Mouse (Mus musculus) spleen, embryonic (tissue): ENCODE measurements around the gene Nab2.

Experiments
- CTCF ChIA-PET: fragments of 350-600 bp; sonication (Branson Sonifier 250); formaldehyde crosslinking; loops from one replicate; lab custom pipeline; 2022; lab: Charles Lee

Gene Nab2

DNA sequence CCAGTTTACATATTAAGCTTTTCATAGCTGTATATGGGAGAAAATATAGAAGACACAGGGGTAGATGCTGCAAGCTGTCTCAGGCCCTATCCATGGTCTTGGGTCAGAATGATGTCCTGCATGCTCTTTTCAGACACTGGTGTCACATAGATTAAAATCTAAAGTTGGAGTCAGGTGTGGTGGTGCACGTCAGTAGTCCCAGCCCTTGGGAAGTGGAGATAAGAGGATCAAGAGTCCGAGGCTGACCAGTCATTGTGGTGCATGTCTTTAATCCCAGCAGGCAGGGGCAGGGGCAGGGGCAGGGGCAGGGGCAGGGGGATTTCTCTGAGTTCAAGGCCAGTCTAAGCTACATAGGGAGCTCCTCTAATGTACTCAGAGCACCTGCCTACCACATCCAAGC is 22.6 kb downstream of the Nab2 start:
- CTCF ChIA-PET, result no interaction called here

DNA sequence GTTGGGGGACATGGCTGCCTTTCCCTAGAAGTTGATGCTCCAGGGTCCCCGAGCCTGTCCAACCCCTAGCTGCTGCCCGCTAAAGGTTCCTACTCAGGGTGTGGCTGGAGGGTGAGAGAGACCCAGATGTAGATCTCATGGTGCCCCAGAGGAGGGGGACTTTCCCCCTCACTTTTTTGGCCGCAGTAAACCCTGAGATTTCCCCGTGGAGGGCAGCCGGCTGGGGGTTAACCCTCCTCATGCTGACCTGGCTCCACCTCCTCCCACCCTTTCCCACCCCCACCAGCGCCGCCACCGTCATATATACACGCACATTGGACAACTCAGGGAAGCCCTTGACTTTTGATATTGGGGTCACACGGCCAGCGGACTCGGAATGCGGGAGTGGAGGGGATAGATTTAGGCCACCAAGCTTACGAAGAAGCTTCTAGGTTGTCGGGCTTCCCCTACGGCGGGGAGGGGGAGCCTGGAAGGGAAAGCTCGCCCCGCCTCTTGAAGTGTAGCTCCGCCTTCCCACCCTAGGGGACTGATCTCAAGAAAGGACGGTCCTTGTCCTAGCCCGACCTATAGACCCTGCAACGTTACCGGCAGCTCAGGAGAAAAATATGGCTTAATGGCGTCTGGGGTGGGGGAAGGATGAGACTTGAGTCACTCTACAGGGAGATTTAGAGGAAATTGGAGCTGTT is 24.7 kb downstream of the Nab2 start:
- CTCF ChIA-PET, result interaction anchor here (2.4 kb wide), 1 partner anchor 19 kb away, joined by 7 read pairs; no protein-coding TSS in a partner anchor

GRCm38 (mm10) chr10:127642772-127643552 is 25.4 kb downstream of the Nab2 start, which contains the start of gene Stat6:
Gene Stat6, plus strand, starts transcription at chr10:127642986.
- CTCF ChIA-PET, result interaction anchor here (0.7 to 2.4 kb wide), 4 partner anchors 19 to 434 kb away, joined by 3 to 7 read pairs (median 4); no protein-coding TSS in a partner anchor

DNA sequence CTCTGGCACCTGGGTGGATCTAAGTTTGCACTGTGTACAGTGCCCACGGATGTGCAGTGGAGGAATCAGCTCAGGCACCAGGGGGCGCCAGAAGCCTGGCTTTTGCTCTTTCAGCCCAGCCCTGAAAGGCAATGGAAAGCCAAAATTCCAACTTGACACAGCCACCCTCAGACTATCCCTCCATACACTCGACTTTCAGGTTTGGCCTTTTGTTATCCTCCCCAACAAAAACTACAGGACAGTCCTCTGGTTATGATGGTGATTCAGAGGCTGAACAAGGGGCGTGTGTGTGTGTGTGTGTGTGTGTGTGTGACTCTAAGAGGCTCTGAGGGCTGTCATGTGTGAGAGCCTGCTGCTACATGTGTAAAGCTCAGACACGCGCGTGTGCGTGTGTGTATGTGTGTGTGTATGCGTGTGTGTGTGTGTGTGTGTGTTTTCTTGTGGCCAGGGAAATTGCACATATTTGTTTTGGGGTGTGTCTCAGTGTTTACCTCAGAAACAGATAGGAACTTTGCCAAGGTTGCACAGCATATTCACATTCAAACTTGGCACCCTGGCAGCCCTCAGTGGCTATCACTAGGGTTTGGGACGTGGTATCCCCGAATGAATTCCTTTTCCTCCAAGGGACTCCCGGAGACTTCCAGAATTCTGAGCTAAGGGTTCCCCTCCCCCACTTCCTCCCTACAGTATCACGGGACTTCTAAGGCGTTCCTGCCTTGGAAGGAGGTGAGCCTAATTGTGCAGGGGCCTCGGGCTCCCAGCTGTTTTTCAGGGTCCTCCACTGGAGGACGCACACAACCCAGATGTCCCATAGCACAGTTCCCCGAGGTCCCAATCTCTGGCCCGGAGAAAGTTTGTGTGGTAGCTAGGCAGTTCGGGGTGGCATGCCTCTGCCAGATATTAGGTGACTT is 26.3 kb downstream of the Nab2 start:
- CTCF ChIA-PET, result interaction anchor here (0.5 to 2.4 kb wide), 6 partner anchors 20 to 435 kb away, joined by 3 to 7 read pairs (median 3); no protein-coding TSS in a partner anchor

- CTCF ChIA-PET, result no interaction called here
These were observed 27.9 kb downstream of the Nab2 start for GRCm38 (mm10) chr10:127640421-127640820.

DNA sequence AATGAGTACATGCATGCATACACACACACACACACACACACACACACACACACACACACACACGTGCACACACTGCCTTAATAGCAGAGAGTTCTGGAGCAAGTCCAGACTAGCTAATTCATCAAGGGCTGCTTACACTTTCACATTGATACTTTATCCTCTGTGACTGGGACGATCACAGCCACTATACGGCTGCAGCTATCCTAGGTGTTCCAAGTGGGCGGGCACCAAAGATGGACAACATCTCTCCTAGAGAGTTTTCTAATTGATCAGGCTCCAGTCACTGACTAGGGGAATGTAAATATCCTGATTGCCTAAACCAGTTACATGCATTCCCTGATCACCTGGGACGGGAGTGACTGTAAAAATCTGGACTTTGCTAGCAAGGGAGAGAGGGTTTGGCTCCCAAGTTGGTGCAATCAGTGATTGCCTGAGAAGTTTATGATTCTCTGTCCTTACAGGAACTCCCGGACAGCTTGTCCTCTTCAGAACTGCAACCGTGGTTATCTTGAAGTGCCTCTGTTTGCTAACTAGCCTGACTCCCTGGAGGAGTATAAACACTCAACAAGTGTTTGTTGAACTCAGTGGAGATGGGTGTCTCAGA is 35.6 kb downstream of the Nab2 start:
- CTCF ChIA-PET, result interaction anchor here (0.5 to 0.6 kb wide), 2 partner anchors 422 to 508 kb away, joined by 3 read pairs; no protein-coding TSS in a partner anchor

GRCm38 (mm10) chr10:127631261-127632214 is 36.8 kb downstream of the Nab2 start:
- CTCF ChIA-PET, result no interaction called here

DNA sequence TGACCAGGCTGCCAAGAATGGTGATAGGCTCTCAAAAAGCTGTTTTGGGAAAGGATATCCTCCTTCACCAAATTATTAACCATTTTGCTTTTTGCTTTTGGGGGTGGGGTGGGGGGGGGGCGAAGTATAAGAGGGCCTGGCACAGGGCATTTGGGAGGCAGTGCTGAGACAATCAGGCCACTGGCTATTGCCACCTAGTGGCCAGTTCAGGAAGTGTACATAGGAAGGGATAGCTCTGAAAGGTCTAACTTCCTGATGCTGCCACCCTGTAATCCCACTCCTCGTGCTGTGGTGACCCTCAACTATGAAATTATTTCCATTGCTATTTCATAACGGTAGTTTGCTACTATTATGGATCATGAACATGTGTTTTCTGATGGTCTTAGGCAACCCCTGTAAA is 41.9 kb downstream of the Nab2 start:
- CTCF ChIA-PET, result interaction anchor here (0.7 kb wide), 1 partner anchor 363 kb away, joined by 4 read pairs; no protein-coding TSS in a partner anchor

- CTCF ChIA-PET, result no interaction called here
These were observed 44.7 kb downstream of the Nab2 start for GRCm38 (mm10) chr10:127623439-127624216.

DNA sequence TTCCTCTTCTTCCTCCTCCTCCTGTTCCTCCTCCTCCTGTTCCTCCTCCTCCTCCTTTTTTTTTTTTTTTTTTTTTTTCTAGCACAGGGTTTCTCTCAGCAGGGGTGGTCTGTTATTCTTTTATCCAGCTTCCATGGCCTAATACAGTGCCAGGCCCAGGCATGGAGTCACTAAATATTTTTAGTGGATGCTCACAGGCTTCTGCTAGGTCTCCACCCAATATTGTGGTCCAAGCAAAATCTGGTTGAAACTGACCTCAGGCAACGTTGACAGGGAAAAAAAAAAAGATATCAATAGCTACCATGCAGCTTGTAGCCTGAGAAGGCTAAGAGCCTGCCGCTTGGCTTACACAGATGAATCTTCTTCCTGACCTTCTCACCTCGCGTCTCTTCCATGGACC is 45.7 kb downstream of the Nab2 start:
- CTCF ChIA-PET, result no interaction called here

- CTCF ChIA-PET, result interaction anchor here (0.5 kb wide), 1 partner anchor 117 kb away, joined by 3 read pairs; the partner anchor contains the start of gene Zbtb39
These were observed 46.3 kb downstream of the Nab2 start for GRCm38 (mm10) chr10:127622057-127622392.

- CTCF ChIA-PET, result interaction anchor here (0.5 to 0.6 kb wide), 2 partner anchors 118 to 214 kb away, joined by 3 read pairs; partner anchors contain the start of gene Zbtb39
These were observed 46.9 kb downstream of the Nab2 start for GRCm38 (mm10) chr10:127621191-127622056.

DNA sequence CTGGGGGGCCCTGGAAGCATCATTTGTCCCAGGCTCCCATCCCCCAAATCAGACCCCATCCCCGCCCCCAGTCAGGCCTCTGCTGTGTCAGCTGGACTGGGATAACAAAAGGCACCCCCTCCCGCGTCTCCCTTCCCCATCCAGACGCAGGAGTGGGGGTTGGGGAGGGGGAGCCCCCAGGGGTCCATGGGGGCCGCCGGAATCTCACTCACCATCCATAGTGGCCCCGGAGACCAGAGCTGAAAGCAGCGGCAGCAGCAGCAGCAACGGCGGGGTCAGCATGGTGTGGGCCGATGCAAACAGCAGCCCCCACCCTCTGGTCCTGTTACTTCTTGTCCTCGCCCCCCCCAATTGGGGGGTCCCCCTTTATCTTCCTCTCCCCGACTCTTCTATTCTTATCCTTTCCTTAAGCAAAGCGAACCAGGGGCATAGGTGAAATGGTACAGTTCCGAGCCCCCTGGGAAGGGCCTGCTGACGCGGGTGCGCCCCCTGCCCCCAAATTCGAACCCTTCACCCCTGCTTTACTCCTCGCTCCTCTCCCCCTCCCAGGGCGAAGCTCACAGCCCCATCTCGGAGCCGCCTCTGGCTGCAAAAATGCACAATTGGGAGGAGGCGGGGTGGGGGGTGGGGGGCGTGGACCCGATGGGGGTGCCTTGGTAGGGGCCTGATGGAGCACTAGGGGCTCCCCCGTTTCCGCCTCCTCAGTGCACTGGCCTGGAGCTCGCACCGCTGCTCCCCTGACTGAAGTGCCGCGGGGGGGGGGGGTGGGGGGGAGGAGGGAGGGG is 47.8 kb downstream of the Nab2 start, which contains the start of gene Lrp1:
Gene Lrp1, minus strand, starts transcription at position 743 of the 785 bp plus-strand sequence.
- CTCF ChIA-PET, result interaction anchor here (0.6 kb wide), 1 partner anchor 213 kb away, joined by 3 read pairs; no protein-coding TSS in a partner anchor

DNA sequence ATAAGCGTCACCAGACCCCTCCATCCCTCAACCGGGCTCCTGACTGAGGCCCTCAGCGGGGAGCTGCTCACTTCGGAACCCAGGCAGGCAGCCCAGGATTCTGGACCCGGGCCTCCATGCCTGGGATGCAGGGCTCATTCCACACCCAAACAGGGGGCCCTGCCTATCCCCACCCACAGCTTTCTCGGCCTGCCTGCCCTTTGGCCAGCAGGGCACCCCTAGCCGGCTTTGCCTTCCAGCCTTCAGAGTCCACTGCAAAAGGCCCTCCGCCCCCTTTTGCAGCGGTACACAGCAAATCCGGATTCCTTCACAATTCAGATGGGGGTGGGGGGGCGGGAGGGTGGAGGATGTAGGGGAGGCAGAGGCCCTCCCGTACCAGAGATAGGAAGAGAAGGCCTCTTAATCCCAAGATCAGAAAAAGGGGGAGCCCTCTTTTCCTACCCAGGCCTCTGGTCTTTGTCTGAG is 48.4 kb downstream of the Nab2 start:
- CTCF ChIA-PET, result no interaction called here

- CTCF ChIA-PET, result no interaction called here
These were observed 49.1 kb downstream of the Nab2 start for GRCm38 (mm10) chr10:127619119-127619721.

DNA sequence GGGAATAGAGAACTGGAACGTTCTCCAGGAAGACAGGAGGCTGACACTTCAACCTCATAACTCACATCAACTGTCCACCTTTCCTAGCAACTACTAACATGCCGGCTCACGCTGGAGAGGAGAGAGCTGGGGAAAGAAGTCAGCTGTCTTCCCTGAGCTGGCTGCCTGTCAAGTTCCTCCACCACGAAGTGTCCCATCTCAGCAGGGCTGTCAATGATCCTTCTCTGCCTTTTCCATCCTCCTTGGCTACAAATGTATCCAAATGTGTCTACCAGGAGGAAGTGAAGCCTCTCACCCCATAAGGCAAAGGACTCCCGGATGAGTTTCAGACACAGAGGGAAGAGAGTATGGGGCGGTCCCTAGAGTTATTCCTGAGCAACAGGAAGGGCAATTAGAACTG is 50.2 kb downstream of the Nab2 start:
- CTCF ChIA-PET, result no interaction called here
